Mouse (Mus musculus) adrenal gland, postnatal 10 days (tissue): ENCODE measurements at regions not wholly inside any gene's neighbourhood (a gene's known extent, or its start where the extent isn't known, plus 50 kb on each side); places are given as distances from the start of the nearest gene placed in this dataset.

Experiments used
- DNase-seq: peaks from one replicate; pipeline ENCODE4 v3.0.0; 2021; ENCODE audit warnings: mixed read lengths

DNA sequence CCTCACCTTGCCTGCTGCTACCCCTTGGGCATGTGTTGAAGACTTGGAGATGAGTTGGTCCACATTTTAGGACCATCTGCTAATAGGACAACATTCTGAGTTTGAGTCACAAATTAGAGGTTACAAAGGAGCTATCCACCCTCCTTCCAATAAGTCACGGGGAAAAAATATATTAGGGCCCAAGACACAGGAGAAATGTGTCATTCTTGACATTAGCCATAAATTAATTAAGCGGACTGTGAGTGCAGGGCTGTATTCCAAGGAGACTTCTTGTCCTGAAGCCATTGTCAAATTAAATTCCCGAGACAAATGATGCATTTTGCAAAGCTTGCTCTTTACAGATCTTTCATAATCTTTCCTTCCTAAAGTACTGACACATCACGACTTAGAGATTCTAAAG lies 79.2 kb downstream of the 1700020N01Rik start:
- no peak for DNase-seq

DNA sequence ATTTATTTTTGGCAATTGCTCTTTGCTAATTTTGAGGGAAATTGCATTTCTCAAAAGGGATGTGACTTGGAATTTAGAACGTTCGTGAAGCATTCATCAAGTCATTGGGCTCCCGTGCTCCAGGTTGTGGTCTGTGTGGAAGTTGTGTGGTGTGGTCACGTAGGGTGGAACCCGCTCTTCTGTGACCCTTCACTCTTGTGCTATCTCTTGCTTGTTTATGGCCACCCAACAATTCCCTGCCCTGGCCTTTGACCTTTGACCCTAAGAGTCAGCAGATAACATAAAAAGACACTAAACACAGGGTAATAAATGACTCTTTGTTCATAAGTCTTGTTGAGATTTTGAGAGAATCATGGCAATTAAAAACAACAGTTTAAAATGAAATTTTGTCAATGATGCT lies 79.7 kb downstream of the 1700020N01Rik start:
- no peak for DNase-seq

- DNase-seq = no peak
Measured at GRCm38 (mm10) chr10:21673831-21674230, 80.9 kb downstream of the 1700020N01Rik start.

- no peak for DNase-seq
Measured at GRCm38 (mm10) chr10:21675786-21676185, 82.8 kb downstream of the 1700020N01Rik start.

GRCm38 (mm10) chr10:21677911-21678310 lies 85.0 kb downstream of the 1700020N01Rik start:
- DNase-seq = no peak

GRCm38 (mm10) chr10:21678372-21678771 lies 85.4 kb downstream of the 1700020N01Rik start:
- no peak for DNase-seq

DNA sequence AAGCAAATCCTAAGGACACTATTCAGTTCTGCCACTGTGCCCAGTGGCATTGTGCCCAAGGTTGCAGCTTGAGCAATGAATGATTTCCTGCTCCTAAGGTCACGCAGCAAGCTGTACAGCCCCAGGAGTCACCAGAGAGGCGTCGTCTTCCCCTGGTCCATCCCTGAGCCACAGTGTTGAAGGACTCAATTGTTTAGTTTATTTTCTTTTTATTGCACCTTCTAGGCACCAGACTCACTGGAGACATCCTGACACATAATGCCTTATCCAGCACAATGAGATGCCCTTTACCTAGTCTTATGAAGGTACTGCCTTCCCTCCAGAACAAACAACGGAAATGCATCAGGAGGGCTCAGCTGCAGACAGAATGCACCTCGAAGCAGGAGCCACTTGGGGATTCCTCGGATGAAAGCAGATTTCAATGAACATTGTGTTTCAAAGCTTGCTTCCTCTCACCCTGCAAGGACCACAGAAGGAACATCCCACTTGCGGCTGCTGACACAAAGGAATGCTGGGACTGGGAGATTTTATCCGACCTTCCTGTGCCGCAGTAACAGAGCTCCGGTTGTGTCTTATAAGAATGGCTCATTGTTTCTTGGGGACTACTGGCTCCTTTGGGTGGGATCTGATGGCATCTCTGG lies 86.0 kb downstream of the 1700020N01Rik start:
- DNase-seq = peak; percentile 89

DNA sequence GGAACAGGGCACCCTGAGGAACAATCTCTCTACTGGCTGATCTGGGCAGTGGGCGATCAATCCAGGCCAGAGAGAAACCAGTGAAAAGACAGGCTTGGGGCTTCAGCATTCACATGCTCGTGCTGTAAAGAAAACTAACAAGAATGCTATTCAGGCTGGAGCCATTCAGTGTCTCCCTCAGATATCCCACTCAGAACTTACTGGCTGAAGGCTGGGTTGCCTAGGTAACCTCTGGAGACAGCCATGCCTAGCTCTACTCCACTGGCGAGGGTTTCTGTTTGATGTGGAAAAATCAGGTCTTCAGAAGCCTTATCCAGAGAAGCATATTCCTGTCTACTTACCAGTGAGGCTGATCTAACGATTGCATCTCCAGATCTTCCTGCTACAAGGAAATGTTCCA lies 87.8 kb downstream of the 1700020N01Rik start:
- no peak for DNase-seq

DNA sequence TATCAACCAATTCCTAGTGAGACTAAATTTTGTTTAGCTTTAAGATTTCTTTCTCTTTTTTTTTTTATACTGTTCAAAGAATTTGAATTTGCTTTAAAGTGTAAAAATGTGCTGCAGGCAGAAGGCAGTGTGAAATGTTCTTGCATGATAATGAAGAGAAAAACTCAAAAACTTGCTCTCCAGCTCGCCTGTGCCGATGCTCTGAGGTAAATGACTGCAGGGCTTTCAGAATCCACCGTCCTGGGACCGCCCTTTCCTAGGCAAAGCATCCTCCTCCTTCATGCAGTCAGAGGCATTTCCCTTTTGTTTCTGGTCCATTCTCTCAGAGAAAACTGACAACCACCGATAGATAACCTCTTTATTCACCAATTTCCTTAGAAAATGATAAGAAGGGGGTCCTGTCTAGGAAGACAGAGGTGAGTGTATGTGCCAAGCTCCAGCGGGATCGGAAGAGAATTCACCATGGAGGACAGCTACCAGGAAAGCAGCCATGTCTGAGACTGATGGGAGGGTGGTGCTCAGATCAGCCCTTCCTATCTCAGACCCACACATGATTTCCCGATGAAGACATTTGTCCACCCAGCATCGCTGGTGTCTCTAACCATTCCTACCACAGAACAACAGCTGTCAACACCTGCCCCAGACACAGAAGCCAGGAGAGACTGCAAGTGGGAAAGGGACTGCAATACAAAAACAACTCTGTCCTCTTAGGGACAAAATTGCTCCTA lies 91.5 kb downstream of the 1700020N01Rik start:
- no peak for DNase-seq

- peak; percentile 72 for DNase-seq
Measured at GRCm38 (mm10) chr10:21685122-21685798, 92.3 kb downstream of the 1700020N01Rik start.

GRCm38 (mm10) chr10:21686060-21686459 lies 93.1 kb downstream of the 1700020N01Rik start:
- peak; percentile 63 for DNase-seq

DNA sequence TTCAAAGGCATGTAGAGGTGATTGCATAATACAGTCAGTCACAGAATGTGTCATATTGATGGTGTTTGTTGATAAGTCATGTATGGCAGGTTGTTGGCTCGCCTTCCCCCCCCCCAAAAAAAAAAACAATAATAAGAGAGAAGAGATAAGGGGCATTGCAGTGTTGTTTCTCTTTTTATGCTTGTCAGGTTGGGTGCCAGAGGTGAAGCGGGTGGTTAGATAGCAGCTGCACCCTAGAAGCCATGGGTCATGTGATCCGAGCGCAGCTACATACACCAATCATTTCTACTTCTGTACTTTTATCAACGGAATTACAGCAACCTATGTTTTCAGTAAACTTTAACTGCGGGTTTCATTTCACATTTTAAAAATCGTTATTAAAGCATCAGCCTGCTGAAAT lies 94.5 kb downstream of the 1700020N01Rik start:
- no peak for DNase-seq

- no peak for DNase-seq
Measured at GRCm38 (mm10) chr10:21688513-21688912, 95.6 kb downstream of the 1700020N01Rik start.

- DNase-seq = no peak
Measured at GRCm38 (mm10) chr10:21689847-21690269, 96.9 kb downstream of the 1700020N01Rik start.

GRCm38 (mm10) chr10:21695185-21695584 lies 102.2 kb downstream of the 1700020N01Rik start:
- DNase-seq = no peak

- no peak for DNase-seq
Measured at GRCm38 (mm10) chr10:21696671-21697070, 103.7 kb downstream of the 1700020N01Rik start.

- DNase-seq = no peak
Measured at GRCm38 (mm10) chr10:21701580-21701979, 108.6 kb downstream of the 1700020N01Rik start.

DNA sequence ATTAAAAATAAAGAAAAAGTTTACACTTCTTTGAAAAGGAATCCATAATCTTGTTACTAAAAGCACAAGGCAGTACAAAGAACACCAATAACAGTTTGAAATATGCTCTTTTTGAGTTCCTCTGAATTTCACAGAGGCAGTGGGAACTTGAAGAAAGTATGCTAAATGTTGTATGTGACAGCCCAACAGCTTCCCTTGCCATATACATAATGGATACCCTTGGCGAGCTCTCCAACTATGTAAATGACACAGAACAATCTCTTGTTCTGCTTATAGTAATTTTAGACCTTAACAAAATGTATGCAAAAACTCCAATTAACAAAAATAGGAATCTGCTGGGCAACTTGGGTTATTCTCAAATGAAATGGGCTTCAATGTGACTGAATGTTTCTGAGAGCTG lies 109.2 kb downstream of the 1700020N01Rik start:
- DNase-seq = no peak

DNA sequence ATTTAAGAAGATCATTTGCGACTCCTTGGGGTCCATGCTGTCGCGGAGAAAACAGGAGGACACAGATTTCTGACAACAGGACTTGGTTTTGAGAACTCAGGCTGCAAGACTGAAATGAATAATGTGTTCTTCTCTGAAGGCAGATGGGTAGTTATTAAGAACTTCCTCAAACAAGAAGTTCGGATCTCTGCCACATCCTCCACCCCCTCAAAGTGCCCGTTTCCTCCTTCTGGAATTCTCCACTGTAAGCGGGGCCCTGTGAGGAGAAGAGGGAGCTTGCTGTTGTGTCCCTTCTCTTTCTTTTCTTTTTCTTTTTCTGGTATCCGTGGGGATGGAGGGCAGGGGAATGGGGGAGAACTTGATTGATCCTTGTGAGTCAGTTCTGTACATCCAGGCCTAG lies 118.9 kb downstream of the 1700020N01Rik start:
- DNase-seq = no peak

DNA sequence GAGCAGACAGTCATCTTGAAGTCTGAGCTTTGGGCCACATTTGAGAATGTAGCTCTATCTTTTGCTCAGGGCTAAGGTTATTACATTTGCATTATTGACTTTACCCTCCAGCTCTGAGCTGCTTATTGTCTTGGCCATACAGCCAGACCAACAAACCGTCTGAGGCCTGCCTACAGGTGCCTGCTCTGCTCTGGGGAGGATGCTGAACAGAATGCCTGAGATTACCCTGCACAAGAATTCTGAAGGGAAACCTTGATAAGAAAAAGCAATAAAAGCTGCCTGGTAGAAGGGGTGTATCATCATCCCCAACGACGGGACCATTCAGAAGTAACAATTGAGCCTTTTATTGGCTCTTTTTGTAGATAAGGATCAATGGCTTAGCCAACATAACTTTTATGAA lies 119.9 kb downstream of the 1700020N01Rik start:
- no peak for DNase-seq

- DNase-seq = no peak
Measured at GRCm38 (mm10) chr10:21715436-21715835, 122.5 kb downstream of the 1700020N01Rik start.

- DNase-seq = no peak
Measured at GRCm38 (mm10) chr10:21718189-21718588, 125.2 kb downstream of the 1700020N01Rik start.

- DNase-seq = no peak
Measured at GRCm38 (mm10) chr10:21724351-21724750, 131.4 kb downstream of the 1700020N01Rik start.
